In genomic region chr12:112674132-112675011, GRCm38 (mm10) we compare ENCODE assay signal across 8 mouse cellular contexts. TPM values are rescaled to one million over a fixed set of nuclear protein-coding genes. Genes with fewer than 3 reads are reported as not detected.
DNase-seq lines count a peak whose midpoint lies in the region; ATAC-seq and TF ChIP-seq lines count a peak whose summit lies in the region.

Akt1 (minus strand) TSS chr12:112674884.

- peaks cover 15% of the 10 kb centered on the region; the same call in 1 of the 2 replicates for H3K27me3 ChIP-seq in forebrain, postnatal 0 days (ENCODE audit: insufficient read depth, low read length)
- peaks cover 33% of the 10 kb centered on the region for H3K27me3 ChIP-seq in hindbrain, embryonic 10.5 days (ENCODE audit: insufficient read depth, poor library complexity, severe bottlenecking)

- ATAC-seq in forebrain, postnatal 0 days, result peak; percentile 23; the same call in 1 of the 2 replicates

- TF ChIP-seq CTCF in layer of hippocampus, adult 2 months (conservative IDR thresholded peaks at IDR 0.05), result no peak
- no peak for TF ChIP-seq CTCF in forebrain, postnatal 0 days (IDR thresholded peaks at IDR 0.05; ENCODE audit: low read depth)

- H3K9me3 ChIP-seq in forebrain, postnatal 0 days (ENCODE audit: low read length), result no peaks in the 10 kb centered on the region
- no peaks in the 10 kb centered on the region for H3K9me3 ChIP-seq in hindbrain, embryonic 10.5 days

- peak within 1 kb of the TSS; percentile 88 for H3K4me2 ChIP-seq in forebrain, postnatal 0 days (ENCODE audit: low read depth)

- no peak for DNase-seq in layer of hippocampus, adult 2 months (ENCODE audit: low spot score in 2 of 2)
- DNase-seq in layer of hippocampus, adult 9-11 months, result no peak
- peak; percentile 44 to 79 for DNase-seq in cerebellum, adult 18-20 months
- peak; percentile 68 for DNase-seq in forebrain, postnatal 0 days
- DNase-seq in hindbrain, embryonic 10.5 days (ENCODE audit: low spot score), result peak; percentile 71
- peak in 1 of 2 experiments; percentile 50 for DNase-seq in layer of hippocampus, postnatal 36 days
- DNase-seq in lung, postnatal 36 days, result peak; percentile 72
- DNase-seq in right cerebral cortex, postnatal 4 days, result peak; percentile 51

- WGBS in forebrain, postnatal 0 days, result 3% methylated on average over 32 of the region's 70 CpGs
- WGBS in hindbrain, embryonic 10.5 days, result 6% methylated on average over 70 of the region's 70 CpGs

- H3K27ac ChIP-seq in layer of hippocampus, adult 2 months, result peak within 1 kb of the TSS; percentile 90
- H3K27ac ChIP-seq in forebrain, postnatal 0 days (ENCODE audit: low read depth, low read length), result peak within 1 kb of the TSS; percentile 91
- H3K27ac ChIP-seq in hindbrain, embryonic 10.5 days, result peak within 1 kb of the TSS; percentile 100

- peak within 1 kb of the TSS; percentile 75 for H3K4me3 ChIP-seq in layer of hippocampus, adult 2 months
- peak within 1 kb of the TSS; percentile 91 for H3K4me3 ChIP-seq in forebrain, postnatal 0 days (ENCODE audit: low read depth, low read length)
- H3K4me3 ChIP-seq in hindbrain, embryonic 10.5 days, result peak within 1 kb of the TSS; percentile 99

- peaks cover 14% of the 10 kb centered on the region; the same call in 1 of the 2 replicates for H3K36me3 ChIP-seq in forebrain, postnatal 0 days (ENCODE audit: insufficient read depth)
- peaks cover 26% of the 10 kb centered on the region for H3K36me3 ChIP-seq in hindbrain, embryonic 10.5 days

- peak within 1 kb of the TSS; percentile 96 for H3K9ac ChIP-seq in forebrain, postnatal 0 days

- H3K4me1 ChIP-seq in forebrain, postnatal 0 days (ENCODE audit: insufficient read depth), result peaks cover 24% of the 10 kb centered on the region
- peaks cover 81% of the 10 kb centered on the region for H3K4me1 ChIP-seq in hindbrain, embryonic 10.5 days (replicated peaks)

RNA-seq across cellular contexts. Expression of gene Akt1, which starts in this region (rescaled TPM):
- total RNA-seq in layer of hippocampus, adult 2 months (2021), result 100 to 1,000 TPM; 152 to 160 TPM
- total RNA-seq in forebrain, postnatal 0 days (2014; rRNA removed), result 213 and 215 TPM in 2 replicates
- 117 TPM in 2 replicates for polyA plus RNA-seq in forebrain, postnatal 0 days (2015; fragmentation: Nextera tagmentation; extraction: Ambion mirVana)
- 50.9 and 56.8 TPM in 2 replicates for polyA plus RNA-seq in hindbrain, embryonic 10.5 days (2016; fragmentation: Nextera tagmentation; extraction: Ambion mirVana)
- total RNA-seq in layer of hippocampus, postnatal 36 days (2021), result 100 to 1,000 TPM; 145 to 156 TPM

Comparison
In these comparisons a context has a peak if more than half of its experiments do, and no peak if none do; other contexts are left out.
1. DNase-seq: peak in cerebellum, adult 18-20 months (2 of 2), forebrain, postnatal 0 days (single experiment), hindbrain, embryonic 10.5 days (single experiment), lung, postnatal 36 days (single experiment) and right cerebral cortex, postnatal 4 days (single experiment); none in layer of hippocampus, adult 2 months (0 of 2) and layer of hippocampus, adult 9-11 months (single experiment).
2. Peak in every context shown above with its lines, with median percentiles within 50 percentile points of each other: H3K27ac ChIP-seq and H3K4me3 ChIP-seq.